Mouse (Mus musculus): Measurements from ENCODE around the gene Ccdc88c. TPM values are rescaled to one million over a fixed set of nuclear protein-coding genes. Genes with fewer than 3 reads are reported as not detected.

Ccdc88c gene
- polyA plus RNA-seq, 1 experiment from 2014 or later, result 22.6 TPM

GRCm38 (mm10) chr12:100925644-100926619, 102.9 kb downstream of the Ccdc88c start:
- H3K36me3 ChIP-seq (replicated peaks), result peaks cover 97% of the 10 kb centered on the region
- 78% methylated on average over 14 of the region's 14 CpGs for WGBS
- DNase-seq (ENCODE audit: extremely low spot score, low spot score), result no peak

GRCm38 (mm10) chr12:100924646-100925339, 104.1 kb downstream of the Ccdc88c start:
- WGBS, result 94% methylated on average over 15 of the region's 15 CpGs

More at GRCm38 (mm10) chr12:100925644-100926619, 102.9 kb downstream of the Ccdc88c start:
- Histone ChIP-seq H3K4me3 (no peak overlapping the region), H3K4me1 (no peaks in the 10 kb centered on the region), H3K27ac (no peak overlapping the region), H3K27me3 (ENCODE audit: poor library complexity, severe bottlenecking) (no peaks in the 10 kb centered on the region), H3K9me3 (no peaks in the 10 kb centered on the region)

GRCm38 (mm10) chr12:100910731-100911130, 118.1 kb downstream of the Ccdc88c start:
- WGBS, result 95% methylated on average over 12 of the region's 12 CpGs
- no peak overlapping the region for H3K4me3 ChIP-seq
- no peak for DNase-seq (ENCODE audit: extremely low spot score, low spot score)
- H3K4me1 ChIP-seq, result peaks cover 15% of the 10 kb centered on the region
- H3K27ac ChIP-seq, result no peak overlapping the region
- peaks cover 57% of the 10 kb centered on the region for H3K36me3 ChIP-seq (replicated peaks)
- H3K9me3 ChIP-seq, result no peaks in the 10 kb centered on the region
- peaks cover 35% of the 10 kb centered on the region for H3K27me3 ChIP-seq (ENCODE audit: poor library complexity, severe bottlenecking)

More at GRCm38 (mm10) chr12:100924646-100925339, 104.1 kb downstream of the Ccdc88c start:
- Histone ChIP-seq H3K9me3 (no peaks in the 10 kb centered on the region), H3K36me3 (replicated peaks) (peaks cover 97% of the 10 kb centered on the region), H3K27ac (no peak overlapping the region), H3K4me3 (no peak overlapping the region), H3K27me3 (ENCODE audit: poor library complexity, severe bottlenecking) (no peaks in the 10 kb centered on the region), H3K4me1 (no peaks in the 10 kb centered on the region)
- no peak for DNase-seq (ENCODE audit: extremely low spot score, low spot score)

- Histone ChIP-seq H3K4me1 (peaks cover 15% of the 10 kb centered on the region), H3K4me3 (no peak overlapping the region), H3K27ac (no peak overlapping the region), H3K9me3 (no peaks in the 10 kb centered on the region), H3K36me3 (replicated peaks) (peaks cover 47% of the 10 kb centered on the region), H3K27me3 (ENCODE audit: poor library complexity, severe bottlenecking) (peaks cover 35% of the 10 kb centered on the region)
- WGBS, result 84% methylated on average over 6 of the region's 6 CpGs
- no peak for DNase-seq (ENCODE audit: extremely low spot score, low spot score)
These were observed 119.1 kb downstream of the Ccdc88c start for GRCm38 (mm10) chr12:100909765-100910164.

- H3K4me3 ChIP-seq, result peak overlapping the region; percentile 60
- H3K36me3 ChIP-seq (replicated peaks), result peaks cover 34% of the 10 kb centered on the region
- peak overlapping the region; percentile 76; the same call in 1 of the 2 replicates for H3K27ac ChIP-seq
- H3K9me3 ChIP-seq, result no peaks in the 10 kb centered on the region
- H3K4me1 ChIP-seq, result peaks cover 15% of the 10 kb centered on the region
- peaks cover 35% of the 10 kb centered on the region for H3K27me3 ChIP-seq (ENCODE audit: poor library complexity, severe bottlenecking)
- WGBS, result 21% methylated on average over 10 of the region's 10 CpGs
- DNase-seq (ENCODE audit: extremely low spot score, low spot score), result no peak
These were observed 120.4 kb downstream of the Ccdc88c start for GRCm38 (mm10) chr12:100908298-100909034.

- peak; percentile 36 for DNase-seq (ENCODE audit: extremely low spot score, low spot score)
- Histone ChIP-seq H3K36me3 (replicated peaks) (peaks cover 27% of the 10 kb centered on the region), H3K4me3 (peak within 1 kb of the TSS; percentile 60), H3K4me1 (peaks cover 15% of the 10 kb centered on the region), H3K9me3 (no peaks in the 10 kb centered on the region), H3K27ac (peak within 1 kb of the TSS; percentile 76), H3K27me3 (ENCODE audit: poor library complexity, severe bottlenecking) (peaks cover 35% of the 10 kb centered on the region)
- 5% methylated on average over 39 of the region's 39 CpGs for WGBS
These were observed 121.1 kb downstream of the Ccdc88c start, which contains the start of gene Gpr68 for GRCm38 (mm10) chr12:100907598-100908297. Gpr68 (minus strand) TSS chr12:100908198.

GRCm38 (mm10) chr12:100906861-100907260, 122.0 kb downstream of the Ccdc88c start:
- Histone ChIP-seq H3K4me1 (peaks cover 15% of the 10 kb centered on the region), H3K27me3 (ENCODE audit: poor library complexity, severe bottlenecking) (peaks cover 41% of the 10 kb centered on the region), H3K36me3 (replicated peaks) (peaks cover 18% of the 10 kb centered on the region), H3K27ac (no peak overlapping the region), H3K9me3 (no peaks in the 10 kb centered on the region), H3K4me3 (no peak overlapping the region)
- DNase-seq (ENCODE audit: extremely low spot score, low spot score), result no peak
- 78% methylated on average over 5 of the region's 5 CpGs for WGBS

GRCm38 (mm10) chr12:100903761-100904160, 125.1 kb downstream of the Ccdc88c start:
- Histone ChIP-seq H3K4me3 (no peak overlapping the region), H3K27me3 (ENCODE audit: poor library complexity, severe bottlenecking) (peaks cover 67% of the 10 kb centered on the region), H3K36me3 (replicated peaks) (no peaks in the 10 kb centered on the region), H3K4me1 (peaks cover 24% of the 10 kb centered on the region), H3K9me3 (no peaks in the 10 kb centered on the region), H3K27ac (no peak overlapping the region)
- DNase-seq (ENCODE audit: extremely low spot score, low spot score), result no peak
- WGBS, result 89% methylated on average over 9 of the region's 9 CpGs

GRCm38 (mm10) chr12:100901386-100901785, 127.5 kb downstream of the Ccdc88c start:
- H3K27ac ChIP-seq, result no peak overlapping the region
- H3K9me3 ChIP-seq, result no peaks in the 10 kb centered on the region
- H3K4me1 ChIP-seq, result peaks cover 22% of the 10 kb centered on the region
- WGBS, result 79% methylated on average over 6 of the region's 6 CpGs
- H3K27me3 ChIP-seq (ENCODE audit: poor library complexity, severe bottlenecking), result peaks cover 67% of the 10 kb centered on the region
- DNase-seq (ENCODE audit: extremely low spot score, low spot score), result no peak
- H3K4me3 ChIP-seq, result no peak overlapping the region
- H3K36me3 ChIP-seq (replicated peaks), result no peaks in the 10 kb centered on the region

GRCm38 (mm10) chr12:100900901-100901300, 128.0 kb downstream of the Ccdc88c start:
- no peak overlapping the region for H3K4me3 ChIP-seq
- H3K27me3 ChIP-seq (ENCODE audit: poor library complexity, severe bottlenecking), result peaks cover 67% of the 10 kb centered on the region
- 85% methylated on average over 6 of the region's 6 CpGs for WGBS
- no peak for DNase-seq (ENCODE audit: extremely low spot score, low spot score)
- no peaks in the 10 kb centered on the region for H3K36me3 ChIP-seq (replicated peaks)
- H3K9me3 ChIP-seq, result no peaks in the 10 kb centered on the region
- H3K4me1 ChIP-seq, result peaks cover 22% of the 10 kb centered on the region
- no peak overlapping the region for H3K27ac ChIP-seq

- Histone ChIP-seq H3K4me1 (peaks cover 30% of the 10 kb centered on the region), H3K36me3 (replicated peaks) (no peaks in the 10 kb centered on the region), H3K4me3 (peak overlapping the region; percentile 50), H3K9me3 (no peaks in the 10 kb centered on the region), H3K27me3 (ENCODE audit: poor library complexity, severe bottlenecking) (peaks cover 65% of the 10 kb centered on the region), H3K27ac (no peak overlapping the region)
- under 1% methylated on average over 30 of the region's 30 CpGs for WGBS
- peak; percentile 23 for DNase-seq (ENCODE audit: extremely low spot score, low spot score)
These were observed 129.7 kb downstream of the Ccdc88c start for GRCm38 (mm10) chr12:100899111-100899640.
